Mouse (Mus musculus): ENCODE results near the gene Tmie.

Tmie gene

DNA sequence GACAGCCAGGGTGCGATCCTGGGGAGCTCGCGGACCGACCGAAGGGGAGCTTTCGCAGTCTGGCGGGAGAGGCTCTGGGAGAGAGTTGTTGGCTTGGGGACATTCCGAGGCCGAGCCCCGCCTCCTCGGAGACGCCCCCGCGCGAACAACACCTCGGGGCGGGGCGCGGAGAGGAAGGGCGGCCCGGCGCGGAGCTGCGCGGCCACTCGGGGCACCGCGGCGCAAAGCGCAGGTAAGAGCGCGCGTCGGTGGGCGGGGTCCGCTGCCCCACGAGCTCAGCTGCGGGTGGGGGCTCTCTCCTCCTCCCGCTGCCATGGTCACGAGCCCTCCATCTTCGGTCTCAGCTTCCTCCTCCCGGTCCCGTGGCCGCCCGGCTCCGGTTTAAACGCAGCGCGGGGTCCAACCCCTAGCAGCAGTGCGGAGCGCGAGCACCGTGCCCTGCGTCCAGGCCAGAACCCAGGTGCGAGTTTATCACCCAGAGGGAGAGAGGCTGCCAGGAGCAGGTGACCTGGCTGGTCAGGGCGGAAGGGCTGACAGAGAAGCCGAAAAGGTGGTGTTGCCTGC lies at the start of gene Tmie:
TSS of gene Tmie (minus strand) at position 116 of the 564 bp plus-strand sequence.
- in situ Hi-C loops (cut with MboI) = no loop called here

DNA sequence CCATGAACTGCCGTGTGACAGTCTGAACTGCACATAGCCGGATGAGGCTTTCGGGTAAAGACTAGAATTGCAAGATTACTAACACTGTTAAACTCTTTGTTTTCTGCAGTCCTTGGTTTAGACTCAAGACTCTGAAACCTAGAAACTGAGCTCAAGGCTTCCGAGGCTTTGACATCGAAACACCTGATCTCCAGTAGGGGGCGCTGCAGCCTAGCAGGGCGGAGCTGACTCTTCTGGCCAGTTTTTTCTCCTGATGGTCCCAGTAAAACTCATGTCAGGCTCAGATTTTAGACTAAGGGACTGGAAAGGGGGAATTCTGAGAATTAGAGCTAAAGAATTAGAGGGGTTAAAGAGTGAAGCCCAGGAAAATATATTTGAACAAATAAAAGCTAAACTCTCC lies 42.8 kb upstream of the Tmie start:
- in situ Hi-C loops (cut with MboI) = no loop called here

- in situ Hi-C loops (cut with MboI) = no loop called here
Observed at GRCm38 (mm10) chr9:110920665-110921419, 40.9 kb upstream of the Tmie start.

DNA sequence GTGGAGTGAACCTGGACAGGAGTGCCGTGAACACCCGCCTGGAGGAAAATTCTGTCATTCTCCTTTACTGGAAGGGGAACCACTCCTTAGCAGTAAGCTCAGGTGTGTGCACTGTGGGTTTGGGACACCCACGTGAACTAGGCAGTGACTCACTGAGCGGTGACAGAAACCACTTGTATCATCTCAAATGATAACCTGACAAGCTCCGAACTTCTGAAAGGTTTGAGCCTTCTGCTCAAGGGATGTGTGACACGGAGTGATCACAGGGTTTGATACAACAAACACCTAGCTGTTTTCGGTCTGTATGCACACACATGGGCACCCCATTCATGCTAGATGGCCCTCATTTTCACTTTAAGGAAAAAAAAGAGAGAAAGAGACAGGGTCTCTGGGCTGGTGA lies 36.9 kb upstream of the Tmie start, which contains the start of gene Fam240a:
TSS of gene Fam240a (minus strand) at position 76 of the 400 bp plus-strand sequence.
- in situ Hi-C loops (cut with MboI) = no loop called here

- in situ Hi-C loops (cut with MboI) = no loop called here
Observed at GRCm38 (mm10) chr9:110915466-110915865, 35.6 kb upstream of the Tmie start.

DNA sequence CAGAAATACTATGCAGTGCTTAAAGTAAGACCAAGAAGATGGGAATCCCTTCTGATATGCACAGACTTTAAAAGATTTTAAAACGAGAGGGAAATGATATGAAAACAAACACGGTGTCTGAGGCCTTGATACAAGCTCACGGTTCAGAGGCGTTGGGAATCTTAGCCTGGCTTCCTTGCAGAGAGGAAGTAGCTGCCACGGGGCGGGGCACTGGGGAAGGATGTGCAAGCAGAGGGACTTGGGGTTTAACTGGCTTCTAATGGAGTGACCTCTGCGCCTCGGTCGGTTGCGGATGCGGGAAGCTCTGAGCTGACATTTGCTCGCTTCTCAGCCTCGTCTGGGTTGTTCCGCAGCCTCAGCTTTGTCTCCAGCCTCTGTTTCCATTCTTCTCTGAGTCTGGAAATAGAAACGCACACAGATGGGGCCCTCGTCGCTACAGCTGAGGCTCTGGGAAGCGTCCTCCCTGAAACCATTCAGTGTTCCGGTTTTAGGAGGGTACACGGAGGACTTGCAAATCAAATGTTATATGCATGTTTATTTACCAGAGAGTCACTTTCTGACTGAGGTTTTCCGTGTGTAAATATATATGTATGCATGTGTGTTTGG lies 34.8 kb upstream of the Tmie start:
- in situ Hi-C loops (cut with MboI) = no loop called here

DNA sequence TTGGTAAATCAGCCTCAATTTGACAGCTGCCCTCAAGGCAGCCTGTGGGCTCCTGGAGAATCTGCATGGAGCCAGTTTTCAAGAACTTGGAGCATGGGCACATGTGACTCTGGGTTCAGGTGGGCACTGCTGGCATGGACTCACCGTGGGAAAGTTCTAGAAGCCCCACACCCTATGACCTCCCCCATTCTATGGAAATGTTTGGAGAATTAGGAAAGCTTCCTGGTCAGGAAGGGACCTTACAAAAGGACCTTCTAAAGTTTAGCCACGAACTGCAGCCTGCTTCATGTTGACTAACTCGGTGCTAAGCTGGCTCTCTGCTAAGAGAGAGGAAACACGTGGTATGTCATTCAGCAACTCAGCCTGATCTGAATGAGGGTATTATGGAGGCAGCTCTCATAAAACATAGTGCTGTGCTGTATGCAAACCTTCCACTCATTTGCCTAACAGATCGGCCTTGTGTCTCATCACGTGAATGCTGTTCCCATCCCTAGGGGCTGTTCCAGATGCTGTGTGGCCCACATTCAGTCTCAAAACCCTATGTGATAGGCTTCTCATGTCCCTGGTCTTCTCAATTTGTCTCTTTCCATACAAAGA lies 29.6 kb upstream of the Tmie start:
- in situ Hi-C loops (cut with MboI) = no loop called here

DNA sequence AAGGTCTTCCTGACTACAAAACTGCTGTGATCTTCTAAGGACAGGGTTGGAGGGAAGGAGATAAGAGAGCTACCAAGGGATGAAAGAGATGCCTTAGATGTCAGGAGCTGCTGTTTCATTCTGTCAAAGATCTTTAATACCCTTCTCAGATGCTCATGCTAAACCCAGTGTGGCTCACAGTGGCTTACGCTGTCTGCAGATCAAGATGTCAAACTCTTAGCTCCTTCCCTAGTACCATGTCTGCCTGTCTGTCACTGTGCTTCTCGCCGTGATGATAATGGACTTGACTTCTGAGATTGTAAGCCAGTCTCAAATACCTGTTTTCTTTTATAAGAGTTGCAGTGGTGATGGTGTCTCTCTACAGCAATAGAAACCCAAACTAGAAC lies 28.7 kb upstream of the Tmie start:
- in situ Hi-C loops (cut with MboI) = no loop called here

DNA sequence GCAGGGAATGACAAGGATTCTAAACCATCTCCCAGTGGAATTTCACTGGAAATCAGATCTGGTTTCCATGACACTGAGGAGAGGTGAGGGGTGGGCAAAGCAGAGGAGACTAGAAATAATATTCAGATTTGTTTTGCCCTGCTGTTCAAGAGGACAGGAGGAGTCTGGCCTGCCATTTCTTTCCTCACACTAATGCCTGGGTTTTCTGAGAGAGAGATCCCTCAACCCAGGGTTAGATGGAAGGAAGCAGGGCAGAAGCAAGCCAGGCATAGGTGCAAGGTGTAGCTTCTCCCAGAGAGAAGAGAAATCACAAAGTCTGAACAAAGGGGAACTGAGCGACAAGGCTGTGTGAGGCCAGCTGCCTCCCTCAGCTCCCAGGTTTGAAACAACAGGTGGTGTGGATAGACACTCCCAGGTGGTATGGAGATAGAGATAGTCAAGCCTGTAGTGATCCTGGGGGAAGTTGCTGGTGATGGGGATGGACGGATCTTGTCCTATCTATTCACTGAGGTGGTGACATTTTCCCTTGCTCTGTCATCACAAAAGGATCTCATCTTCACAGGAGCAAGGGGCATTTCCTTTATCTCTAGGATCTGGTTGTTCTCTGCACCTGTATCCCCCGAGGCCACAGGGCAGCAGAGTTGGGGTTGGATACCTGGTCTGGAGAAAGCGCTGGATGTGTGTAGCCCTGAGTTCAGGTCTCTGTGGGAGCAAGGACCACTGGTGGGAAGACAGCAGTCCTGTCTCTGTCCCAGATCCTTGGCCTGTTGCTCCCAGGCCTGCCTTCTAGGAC lies 28.1 kb upstream of the Tmie start:
- in situ Hi-C loops (cut with MboI) = no loop called here

DNA sequence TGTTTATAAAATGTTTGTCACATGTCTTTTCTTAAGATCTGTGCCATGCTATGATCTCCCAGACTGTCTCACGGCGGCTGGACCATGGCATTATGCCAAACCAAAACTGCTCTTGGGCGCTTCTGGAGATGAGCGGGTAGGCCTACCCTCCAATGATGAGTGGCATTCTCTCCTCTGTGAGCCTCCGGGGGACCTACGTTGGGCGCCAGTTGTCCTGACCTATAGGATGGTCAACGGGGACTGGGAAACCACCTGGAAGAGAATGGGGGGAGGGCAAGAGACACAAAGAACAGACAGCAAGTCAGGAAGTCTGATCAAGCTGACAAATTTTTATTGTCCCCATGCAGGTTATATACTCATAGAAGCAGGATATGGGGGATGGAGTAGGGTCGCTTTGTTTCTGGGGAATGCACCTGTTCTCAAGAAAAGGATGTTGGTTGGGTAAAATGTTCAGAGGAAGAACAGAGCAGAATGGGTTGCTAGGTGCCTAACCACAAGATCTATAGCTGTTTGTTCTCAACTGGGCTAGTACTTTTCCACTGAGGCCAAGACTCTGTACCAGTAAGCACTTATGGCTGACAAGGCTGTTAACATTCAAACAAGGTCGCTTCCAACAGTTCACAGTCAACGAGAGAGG lies 27.4 kb upstream of the Tmie start:
- in situ Hi-C loops (cut with MboI) = no loop called here

DNA sequence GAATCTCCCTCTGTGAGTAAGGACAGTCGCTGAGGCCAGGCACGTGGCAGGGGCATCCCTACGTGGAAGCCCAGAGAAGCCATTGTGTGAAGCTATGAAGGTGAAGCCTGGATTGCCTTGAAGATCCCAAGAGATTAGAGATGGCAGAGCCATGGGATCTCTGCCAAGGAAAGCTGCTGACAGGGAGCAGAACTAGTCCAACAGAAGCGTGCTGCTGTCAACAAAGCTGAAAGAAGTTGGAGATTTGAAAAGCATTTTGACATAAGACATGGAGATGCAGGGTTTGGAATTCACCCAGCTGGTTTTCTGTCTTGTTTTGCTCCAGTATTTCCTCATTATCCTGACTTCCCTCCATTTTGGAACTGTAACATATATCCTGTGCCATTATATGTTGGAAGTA lies 22.4 kb upstream of the Tmie start:
- in situ Hi-C loops (cut with MboI) = no loop called here

- in situ Hi-C loops (cut with MboI) = no loop called here
Observed at GRCm38 (mm10) chr9:110901204-110901603, 21.3 kb upstream of the Tmie start.

DNA sequence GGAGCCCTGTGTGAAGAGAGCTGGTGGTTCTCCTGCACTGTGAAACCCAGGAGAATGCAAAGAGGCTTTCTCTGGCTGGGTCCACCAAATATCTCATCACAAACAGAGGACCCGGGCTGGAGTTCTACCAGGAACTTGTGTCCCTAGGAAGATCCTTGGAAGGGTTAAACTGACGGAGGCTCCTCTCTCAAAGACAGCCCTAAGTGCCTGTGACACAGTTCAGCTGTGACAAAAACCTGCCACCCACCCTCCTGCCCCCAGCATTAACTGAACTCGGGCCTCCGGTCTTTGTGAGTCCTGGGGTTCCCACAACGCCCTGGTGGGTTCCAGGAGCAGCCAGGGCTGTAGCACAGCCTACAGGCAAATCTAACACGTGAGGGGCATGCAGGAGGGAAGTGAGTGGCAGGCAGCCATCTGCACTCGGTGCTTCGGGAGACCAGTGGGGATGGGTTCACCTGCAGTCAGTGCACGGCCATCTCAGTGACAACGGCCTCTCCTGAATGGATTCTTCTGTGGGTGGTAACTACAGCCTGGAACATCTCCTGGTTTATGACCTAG lies 19.6 kb upstream of the Tmie start:
- in situ Hi-C loops (cut with MboI) = no loop called here

DNA sequence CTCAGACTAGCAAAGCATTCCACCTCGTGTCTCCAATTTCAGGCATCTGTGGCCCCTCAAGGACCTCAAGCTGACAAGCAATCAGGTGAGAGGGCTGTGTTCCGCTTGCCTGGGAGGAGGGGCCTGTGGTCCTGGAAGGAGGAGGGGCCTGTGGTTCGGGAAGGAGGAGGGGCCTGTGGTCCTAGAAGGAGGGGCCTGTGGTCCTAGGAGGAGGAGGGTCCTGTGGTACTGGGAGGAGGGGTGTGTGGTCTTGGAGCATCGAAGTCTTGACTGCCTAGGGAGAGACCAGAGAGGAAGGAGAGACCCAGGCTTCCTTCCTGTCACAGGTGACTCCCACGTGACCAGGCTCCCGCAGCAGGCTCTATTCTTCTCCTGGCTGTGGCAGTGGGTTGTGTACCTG lies 16.7 kb upstream of the Tmie start:
- in situ Hi-C loops (cut with MboI) = no loop called here

GRCm38 (mm10) chr9:110895994-110896393 lies 16.1 kb upstream of the Tmie start:
- in situ Hi-C loops (cut with MboI) = no loop called here

GRCm38 (mm10) chr9:110895507-110895906 lies 15.6 kb upstream of the Tmie start:
- in situ Hi-C loops (cut with MboI) = no loop called here

DNA sequence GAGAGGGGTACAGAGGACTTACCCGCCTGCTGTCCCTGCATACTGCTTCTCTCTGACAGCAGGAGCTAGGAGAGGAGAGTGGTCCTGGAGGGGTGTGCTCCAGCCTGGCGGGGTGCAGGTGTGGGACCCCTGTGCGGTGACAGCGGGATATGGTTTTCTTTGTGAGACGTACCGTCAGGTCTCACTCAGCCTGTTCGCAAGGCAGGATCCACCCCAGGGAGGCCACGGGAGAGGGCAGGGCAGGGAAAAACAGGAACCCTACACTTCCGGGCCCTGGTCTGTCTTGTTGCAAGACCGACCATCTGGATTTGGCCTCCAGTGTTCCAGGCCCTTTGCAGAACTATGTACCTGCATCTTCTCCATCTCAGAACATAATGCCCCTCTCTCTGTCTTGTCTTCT lies 13.5 kb upstream of the Tmie start:
- in situ Hi-C loops (cut with MboI) = no loop called here

DNA sequence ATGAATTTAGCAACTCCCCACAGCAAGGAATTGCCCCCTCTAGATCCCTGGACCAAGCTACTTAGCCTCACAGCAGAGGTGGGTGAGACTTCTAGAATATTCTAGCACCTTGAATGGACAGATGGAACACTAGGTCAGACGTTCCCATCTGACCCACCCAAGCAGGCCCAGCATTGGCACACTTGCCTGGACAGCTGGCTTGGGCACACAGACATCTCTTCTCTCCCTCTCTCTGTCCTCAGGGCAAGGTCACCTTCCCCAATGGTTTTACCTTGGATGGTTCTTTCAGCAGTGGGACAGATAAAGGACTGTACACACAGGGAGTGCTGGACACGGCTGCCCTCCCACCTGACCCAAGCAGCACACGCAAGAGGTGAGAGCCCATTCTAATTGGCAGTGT lies 12.6 kb upstream of the Tmie start:
- in situ Hi-C loops (cut with MboI) = no loop called here

DNA sequence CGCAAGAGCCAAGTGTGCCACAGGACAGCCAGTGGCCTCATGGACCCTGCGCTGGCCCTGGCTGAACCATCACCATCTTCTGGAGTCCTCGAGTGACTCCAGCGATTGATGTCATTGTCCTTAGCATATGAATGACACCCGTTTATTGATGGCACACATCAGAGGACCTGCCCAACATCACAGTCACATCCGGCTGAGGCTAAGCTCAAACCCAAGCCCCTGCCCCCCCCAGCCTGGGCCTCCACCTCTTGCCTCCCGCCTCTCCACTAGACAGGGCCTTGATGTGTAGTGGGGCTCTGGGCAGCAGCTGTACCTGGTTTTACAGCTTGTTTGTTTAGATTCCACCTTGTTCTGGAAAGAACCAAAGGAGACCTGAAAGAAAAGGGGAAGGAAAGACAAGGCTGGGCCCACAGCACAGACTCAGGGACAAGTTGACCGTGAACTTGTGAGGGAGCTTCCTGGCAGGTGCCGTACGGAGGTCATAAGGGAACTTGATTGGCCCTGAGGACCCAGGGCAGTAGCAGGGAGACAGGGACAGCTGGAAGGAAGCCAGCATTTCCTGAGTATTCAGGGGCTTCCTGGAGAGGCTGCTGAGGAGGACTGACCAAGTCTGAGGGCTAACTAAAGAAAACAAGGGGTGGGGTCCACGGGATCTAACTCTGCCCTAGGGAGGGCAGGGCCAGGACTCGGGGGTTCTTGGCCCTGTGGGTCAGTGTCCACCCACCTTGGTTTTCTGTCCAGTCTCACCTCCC lies 11.3 kb upstream of the Tmie start:
- in situ Hi-C loops (cut with MboI) = no loop called here

DNA sequence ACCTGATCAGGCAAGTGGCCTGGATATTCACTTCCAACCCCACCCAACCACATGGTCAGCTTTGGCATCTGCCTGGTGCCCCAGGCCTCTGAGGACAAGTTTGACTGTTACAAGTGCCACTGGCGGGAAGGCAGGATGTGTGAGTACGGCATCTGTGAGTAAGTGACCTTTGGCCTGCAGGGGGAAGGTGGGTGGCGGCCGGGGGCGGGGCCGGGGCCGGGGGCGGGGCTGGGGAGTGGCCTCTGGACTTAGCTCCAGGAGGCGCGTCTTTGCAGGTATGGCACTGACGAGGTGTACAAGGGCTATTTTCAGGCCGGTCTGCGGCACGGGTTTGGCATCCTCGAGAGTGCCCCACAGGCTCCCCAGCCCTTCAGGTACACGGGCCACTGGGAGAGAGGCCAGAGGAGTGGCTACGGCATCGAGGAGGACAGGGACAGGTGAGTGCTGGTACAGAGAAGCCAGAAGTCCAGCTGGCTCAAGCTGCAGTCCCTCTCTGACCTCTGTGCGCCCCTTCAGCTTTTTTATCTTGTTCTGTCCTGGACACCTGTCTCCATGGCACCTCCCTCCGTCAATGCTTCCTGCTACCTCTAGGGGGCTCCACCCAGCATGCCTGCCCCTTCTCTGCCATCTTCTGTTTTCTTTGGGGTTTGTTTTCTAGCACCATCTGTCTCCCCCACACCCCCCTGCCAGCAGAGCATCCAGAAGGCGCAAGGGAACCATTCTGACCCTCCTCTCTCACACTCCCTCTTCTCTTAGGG lies 10.3 kb upstream of the Tmie start:
- in situ Hi-C loops (cut with MboI) = no loop called here
